Mouse (Mus musculus) common myeloid progenitor, adult 5-6 weeks (primary cell): Measurements from ENCODE around the gene 3110018I06Rik. TPM values are rescaled to one million over a fixed set of nuclear protein-coding genes. Genes with fewer than 3 reads are reported as not detected.
A peak's percentile ranks its signal among the peaks of the same experiment; 100 is the strongest.

Experiments
- ATAC-seq: replicated peaks from 2 replicates; pipeline ENCODE4 v1.8.0; 2016; ENCODE audit warnings: low read depth, mild to moderate bottlenecking, moderate TSS enrichment, inconsistent platforms; ENCODE audit not compliant: poor library complexity, severe bottlenecking
- total RNA-seq: library from RNA; stranded (forward); fragments of 200-1000, 187-1606 nt; gene quantifications from 2 replicates; pipeline ENCODE4 v1.2.3, GENCODE M21; 2017

Gene 3110018I06Rik
- total RNA-seq = not detected in 2 replicates

DNA sequence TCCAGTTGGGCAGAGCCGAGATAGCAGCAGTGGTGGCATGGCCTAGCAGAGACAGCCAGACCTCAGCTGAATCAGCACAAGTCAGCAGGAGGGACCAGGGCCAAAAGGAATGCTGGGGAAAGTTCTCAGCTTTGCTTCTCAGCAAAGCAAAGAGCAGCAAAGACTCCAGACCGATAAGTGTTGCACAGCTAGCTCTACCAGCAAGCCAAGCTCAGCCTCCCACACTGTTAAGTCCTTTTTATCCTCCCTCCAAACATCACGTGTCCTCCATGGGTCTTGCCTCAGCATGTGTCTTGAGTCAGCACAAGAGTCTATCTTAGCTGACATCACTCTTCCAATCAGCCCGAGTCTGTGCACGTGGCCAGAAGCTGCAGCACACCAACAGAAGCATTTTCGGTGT is at the start of gene 3110018I06Rik:
TSS of gene 3110018I06Rik (plus strand) at position 262 of the 400 bp plus-strand sequence.
- no peak for ATAC-seq

GRCm38 (mm10) chr12:107444681-107445080 is 43.8 kb upstream of the 3110018I06Rik start:
- ATAC-seq = no peak

GRCm38 (mm10) chr12:107457835-107458234 is 30.6 kb upstream of the 3110018I06Rik start:
- no peak for ATAC-seq

DNA sequence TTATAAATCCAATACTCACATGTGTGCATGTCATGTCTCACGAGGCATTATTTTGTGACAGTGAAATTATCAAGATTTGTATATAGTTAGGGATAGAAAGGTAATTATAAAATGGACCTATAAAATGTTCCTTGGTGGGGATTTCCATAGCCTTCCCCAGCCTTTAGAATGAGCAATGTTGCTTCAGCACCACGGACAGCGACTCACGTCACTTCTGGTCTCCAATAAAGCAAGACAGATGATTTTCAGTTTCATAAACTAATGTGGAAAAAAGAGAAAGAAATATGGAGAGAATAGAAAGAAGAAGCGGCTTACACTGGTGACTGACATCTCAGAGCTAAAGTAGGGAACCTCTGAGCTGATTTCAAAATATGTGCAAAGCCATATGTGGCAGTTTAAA is 23.7 kb upstream of the 3110018I06Rik start:
- ATAC-seq = 0 out of 2 replicates have a peak, but pooled peaks have one; percentile 47

- ATAC-seq = no peak
Observed at GRCm38 (mm10) chr12:107476441-107477291, 11.8 kb upstream of the 3110018I06Rik start.

- no peak for ATAC-seq
Observed at GRCm38 (mm10) chr12:107479350-107479749, 9.1 kb upstream of the 3110018I06Rik start.

DNA sequence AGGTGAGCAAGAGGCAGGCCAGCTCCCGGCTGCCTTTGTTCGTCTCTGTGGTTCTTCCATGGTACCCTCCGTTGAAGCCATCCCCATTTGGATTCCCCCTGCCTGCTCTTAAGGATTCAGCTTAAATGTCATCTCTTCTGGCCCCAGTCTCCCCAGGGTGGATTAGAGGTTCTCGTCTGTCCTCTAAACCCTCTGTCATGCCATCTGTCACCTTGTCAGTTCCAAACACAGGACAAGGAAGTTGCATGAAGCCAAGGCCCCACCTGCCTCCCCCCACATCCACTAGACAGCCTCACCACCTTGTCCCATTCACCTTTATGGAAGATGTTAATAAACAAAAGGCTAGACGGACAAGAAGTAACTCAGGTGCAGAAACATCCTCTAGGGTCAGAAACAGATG is 5.4 kb upstream of the 3110018I06Rik start:
- no peak for ATAC-seq

DNA sequence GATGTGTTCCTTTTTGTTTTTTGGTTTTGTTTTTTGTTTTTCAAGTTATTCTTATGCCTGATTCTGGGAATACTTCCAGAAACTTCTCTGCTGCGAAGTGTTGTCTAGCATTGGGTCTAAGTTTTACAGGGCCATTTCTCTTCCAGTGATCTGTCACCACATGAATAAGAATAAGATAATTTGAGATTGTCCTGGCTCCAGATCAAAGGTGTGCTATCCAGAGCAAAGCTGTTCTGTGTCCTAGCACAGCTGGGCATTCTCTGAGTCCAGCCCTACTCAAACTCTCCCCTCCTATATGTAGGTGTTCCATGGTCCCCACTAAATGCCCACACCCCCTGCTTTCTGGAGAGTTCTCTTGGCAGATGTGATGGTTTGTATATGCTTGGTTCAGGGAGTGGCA is 2.9 kb downstream of the 3110018I06Rik start:
- no peak for ATAC-seq

- ATAC-seq = no peak
Observed at GRCm38 (mm10) chr12:107496924-107497323, 8.5 kb downstream of the 3110018I06Rik start.

DNA sequence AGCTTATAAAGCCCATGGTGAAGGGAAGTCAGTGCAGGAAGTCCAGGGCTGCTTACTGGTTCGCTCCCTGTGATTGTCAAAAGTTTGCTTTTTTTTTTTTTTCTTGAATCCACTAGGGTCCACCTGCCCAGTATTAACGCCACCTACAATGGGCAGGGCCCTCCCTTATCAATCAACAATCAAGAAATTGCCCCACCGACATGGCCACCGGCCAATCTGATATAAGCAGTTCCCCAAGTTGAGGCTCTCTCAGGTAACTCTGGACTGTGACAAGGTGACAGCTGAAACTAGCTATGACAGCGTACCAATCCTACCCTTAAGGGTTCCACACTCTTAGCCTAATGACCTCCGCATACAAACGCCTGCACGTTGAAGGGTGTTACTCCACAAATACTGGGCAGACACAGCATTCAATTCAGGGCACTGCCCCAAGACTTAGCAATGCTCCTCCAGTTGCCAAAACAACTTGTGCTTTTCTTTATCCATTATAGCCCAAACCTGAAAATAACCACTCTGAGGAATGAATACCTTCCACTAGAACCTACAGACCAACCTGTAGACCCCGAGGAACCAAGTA is 21.3 kb downstream of the 3110018I06Rik start:
- no peak for ATAC-seq

- ATAC-seq = no peak
Observed at GRCm38 (mm10) chr12:107511112-107511511, 22.7 kb downstream of the 3110018I06Rik start.

DNA sequence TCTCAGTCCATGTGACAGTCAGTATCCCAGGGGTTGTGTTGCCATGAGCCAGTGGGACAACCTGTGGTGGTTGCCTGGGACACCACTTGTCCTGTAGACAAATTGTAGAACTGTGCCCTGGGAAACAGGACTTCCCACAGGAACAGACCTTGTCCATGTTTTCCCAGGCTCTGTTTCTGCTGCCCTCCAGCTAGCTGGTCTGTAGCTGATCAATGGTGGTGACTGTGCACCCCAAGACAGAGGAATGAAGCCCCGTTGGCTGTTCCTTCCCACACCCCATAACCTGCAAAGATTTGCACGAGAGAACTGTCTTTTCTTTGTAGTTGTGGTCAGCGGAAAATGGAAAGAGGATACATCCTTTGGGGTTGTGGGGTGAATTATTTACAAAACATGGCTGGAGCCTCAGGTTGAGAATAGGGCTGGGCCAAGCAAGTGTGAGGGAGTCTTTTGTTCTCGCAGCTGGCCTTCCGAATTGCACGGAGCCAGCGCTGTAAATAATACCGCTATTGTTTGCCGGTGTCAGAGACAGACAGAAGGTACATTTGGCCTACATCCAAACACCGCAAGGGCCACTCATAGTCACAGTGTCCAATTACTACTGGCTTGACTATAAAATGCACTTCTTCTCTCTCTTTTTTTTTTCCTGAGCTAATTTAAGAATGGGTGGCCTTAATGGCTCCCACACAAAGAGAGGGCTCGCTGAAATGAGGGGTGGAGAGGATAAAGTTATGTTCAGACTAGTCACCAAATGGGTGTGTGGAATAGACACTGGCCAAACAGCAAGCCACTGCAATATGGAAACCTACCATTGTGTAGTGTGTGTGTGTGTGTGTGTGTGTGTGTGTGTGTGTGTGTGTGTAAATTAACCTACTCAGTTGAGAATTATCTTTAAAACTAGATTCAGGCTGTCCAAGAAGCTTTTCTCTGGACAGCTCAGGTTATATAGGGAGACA is 28.1 kb downstream of the 3110018I06Rik start:
- no peak for ATAC-seq

DNA sequence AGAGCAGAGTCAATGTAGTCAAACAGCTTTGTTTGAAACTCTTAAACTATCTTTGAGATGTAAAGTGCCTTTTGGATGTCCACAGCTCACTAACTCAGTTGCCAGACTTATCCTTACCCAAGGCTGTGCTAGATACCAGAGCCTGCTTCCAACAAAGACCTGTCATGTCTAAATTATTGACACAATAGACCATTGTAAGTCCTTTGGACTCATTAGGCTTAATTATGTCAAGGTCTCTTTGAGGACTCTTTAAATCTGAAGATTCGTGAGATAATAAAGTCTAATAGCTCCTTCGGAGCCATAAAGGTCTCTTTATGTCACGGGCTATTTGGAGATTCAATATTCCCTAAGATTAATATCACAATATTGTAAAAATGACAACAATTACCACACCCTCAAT is 32.5 kb downstream of the 3110018I06Rik start:
- no peak for ATAC-seq

DNA sequence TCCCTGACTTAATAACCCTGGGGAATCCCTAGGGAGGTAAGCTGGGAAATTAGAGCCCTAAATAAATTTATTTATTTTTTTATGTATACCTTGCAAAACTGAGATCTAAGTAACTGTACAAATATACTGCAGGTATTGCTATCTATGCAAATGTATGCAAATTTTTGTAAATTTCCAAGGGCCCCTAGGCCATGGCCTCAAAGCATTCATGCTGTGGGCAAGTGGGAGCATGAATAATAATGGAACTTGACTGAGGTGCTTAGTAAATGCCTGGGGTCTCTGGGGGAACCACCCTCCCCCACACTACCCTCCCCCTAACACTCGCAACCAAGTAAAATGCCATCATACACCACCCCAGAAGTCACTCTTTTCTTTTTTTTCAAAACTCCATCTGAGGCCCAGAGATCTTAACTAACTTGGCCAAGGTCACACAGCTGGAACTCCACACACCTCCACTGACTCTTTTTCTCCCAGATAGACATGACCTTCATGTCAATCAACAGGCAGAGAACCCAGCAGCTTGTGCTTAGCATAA is 40.0 kb downstream of the 3110018I06Rik start:
- ATAC-seq = no peak

- ATAC-seq = no peak
Observed at GRCm38 (mm10) chr12:107532871-107533270, 44.4 kb downstream of the 3110018I06Rik start.
